Mouse (Mus musculus) thymus, adult 2 months (tissue): ENCODE data around the gene Ywhaq. TPM values are rescaled to one million over a fixed set of nuclear protein-coding genes. Genes with fewer than 3 reads are reported as not detected.

ENCODE experiments used
- DNase-seq: peaks from one replicate; pipeline ENCODE4 v3.0.0; 2021
- H3K27ac ChIP-seq: fragments of 200-500 bp; 2 replicates; pipeline ENCODE4 v1.5.1; 2012; ENCODE audit warnings: low read length, control low read depth; ENCODE audit not compliant: control insufficient read depth, insufficient read depth
- H3K27me3 ChIP-seq: fragments of 200-500 bp; 2 replicates; pipeline ENCODE4 v1.6.1; 2012; ENCODE audit warnings: mild to moderate bottlenecking, low read length, moderate library complexity, mixed read lengths; ENCODE audit not compliant: control insufficient read depth, insufficient read depth
- H3K36me3 ChIP-seq: fragments of 200-500 bp; 2 replicates; pipeline ENCODE4 v1.6.1; 2012; ENCODE audit warnings: mild to moderate bottlenecking, low read length, moderate library complexity; ENCODE audit not compliant: control insufficient read depth, insufficient read depth
- H3K4me1 ChIP-seq: fragments of 200-500 bp; replicated peaks from 2 replicates; pipeline ENCODE4 v1.6.1; 2012; ENCODE audit warnings: low read length; ENCODE audit not compliant: control insufficient read depth, insufficient read depth
- H3K4me3 ChIP-seq: fragments of 200-500 bp; 2 replicates; pipeline ENCODE4 v1.5.1; 2012; ENCODE audit warnings: mild to moderate bottlenecking, low read length, control low read depth, moderate library complexity; ENCODE audit not compliant: control insufficient read depth, insufficient read depth
- CTCF ChIP-seq: fragments of 200-500 bp; IDR thresholded peaks from 2 replicates; pipeline ENCODE4 v1.5.1; 2012; ENCODE audit warnings: mild to moderate bottlenecking, control low read depth, low read length, moderate library complexity, borderline replicate concordance; ENCODE audit not compliant: control insufficient read depth, poor library complexity, insufficient read depth; ENCODE audit errors: extremely low read depth
- POLR2A ChIP-seq: fragments of 200-500 bp; IDR thresholded peaks from 2 replicates; pipeline ENCODE4 v1.6.1; 2012; ENCODE audit warnings: mild to moderate bottlenecking, low read length, control low read depth, moderate library complexity; ENCODE audit not compliant: control insufficient read depth, poor library complexity, insufficient read depth; ENCODE audit errors: extremely low read depth
- WGBS: fragments of 180-500 bp; shearing (Covaris S2); methylation state at CpG from one replicate; pipeline ENCODE4 v1.1.7; 2018; 5-methylcytosine and 5-hydroxymethylcytosine counted together
- polyA plus RNA-seq: library from polyadenylated mRNA; depleted of rRNA; stranded (reverse); fragments of >200 nt; gene quantifications from 2 replicates; pipeline ENCODE4 v1.2.3, GENCODE M21; 2012

Gene Ywhaq
- polyA plus RNA-seq, 1 experiment, result 40.8 TPM

GRCm38 (mm10) chr12:21431039-21431438, 13.6 kb upstream of the Ywhaq start:
- TF ChIP-seq CTCF, result no peak
- 33% methylated on average over 2 of the region's 2 CpGs for WGBS
- Histone ChIP-seq H3K27ac (no peak overlapping the region), H3K36me3 (no peaks in the 10 kb centered on the region), H3K4me1 (peaks cover 7% of the 10 kb centered on the region), H3K4me3 (no peak overlapping the region), H3K27me3 (no peaks in the 10 kb centered on the region)
- peak; percentile 32 for DNase-seq

DNA sequence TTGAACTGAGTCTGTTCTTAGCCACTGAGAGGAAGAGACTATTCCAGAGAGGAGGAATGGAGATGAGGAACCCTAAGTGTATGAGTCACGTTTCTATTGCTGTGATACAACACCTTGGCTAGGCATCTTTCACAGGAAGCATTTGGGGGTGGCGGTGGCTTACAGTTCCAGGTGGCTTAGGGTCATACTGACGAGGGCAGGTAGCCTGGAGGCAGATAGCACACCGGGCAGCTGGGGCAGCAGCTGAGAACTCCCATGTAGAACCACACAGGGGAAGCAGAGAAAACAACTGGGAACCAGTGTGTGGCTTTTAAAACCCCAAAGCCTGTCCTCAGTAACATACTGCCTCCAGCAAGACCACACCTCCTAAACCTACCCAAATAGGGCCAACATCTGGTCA, 12.7 kb upstream of the Ywhaq start:
- 30% methylated on average over 4 of the region's 4 CpGs for WGBS
- TF ChIP-seq CTCF (no peak), POLR2A (no peak)
- Histone ChIP-seq H3K36me3 (no peaks in the 10 kb centered on the region), H3K27me3 (no peaks in the 10 kb centered on the region), H3K27ac (no peak overlapping the region), H3K4me1 (peaks cover 9% of the 10 kb centered on the region), H3K4me3 (no peak overlapping the region)
- DNase-seq, result no peak

DNA sequence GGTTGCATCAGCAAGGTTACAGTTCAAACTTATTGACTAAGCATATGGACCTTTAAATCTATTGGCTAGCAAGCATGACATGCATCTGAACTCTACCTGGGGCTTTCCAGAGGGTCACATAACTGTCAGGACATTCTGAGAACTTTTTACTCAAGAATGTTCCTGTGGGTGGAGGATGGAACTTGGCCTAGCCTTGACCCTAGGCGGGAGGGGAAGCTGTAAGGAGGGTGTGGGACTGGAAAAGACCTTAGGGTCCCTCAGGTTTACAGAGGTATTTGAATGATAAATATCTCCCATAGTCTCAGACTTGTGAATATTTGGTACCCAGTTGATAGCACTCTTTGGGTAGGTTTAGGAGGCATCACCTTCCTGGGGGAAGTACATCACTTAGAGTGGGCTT, 11.6 kb upstream of the Ywhaq start:
- H3K27me3 ChIP-seq, result no peaks in the 10 kb centered on the region
- 97% methylated on average over 1 of the region's 1 CpGs for WGBS
- peaks cover 9% of the 10 kb centered on the region for H3K4me1 ChIP-seq
- H3K4me3 ChIP-seq, result no peak overlapping the region
- no peak for DNase-seq
- no peak for TF ChIP-seq POLR2A
- TF ChIP-seq CTCF, result no peak
- no peak overlapping the region for H3K27ac ChIP-seq
- no peaks in the 10 kb centered on the region for H3K36me3 ChIP-seq

- no peak for DNase-seq
- Histone ChIP-seq H3K27me3 (no peaks in the 10 kb centered on the region), H3K36me3 (no peaks in the 10 kb centered on the region), H3K27ac (no peak overlapping the region), H3K4me1 (peaks cover 9% of the 10 kb centered on the region), H3K4me3 (no peak overlapping the region)
- WGBS, result 24% methylated on average over 16 of the region's 16 CpGs
- TF ChIP-seq CTCF (no peak), POLR2A (no peak)
These were observed 8.9 kb upstream of the Ywhaq start for GRCm38 (mm10) chr12:21426065-21426940.

GRCm38 (mm10) chr12:21424683-21425082, 7.2 kb upstream of the Ywhaq start:
- Histone ChIP-seq H3K27me3 (no peaks in the 10 kb centered on the region), H3K27ac (no peak overlapping the region), H3K4me1 (peaks cover 4% of the 10 kb centered on the region), H3K36me3 (no peaks in the 10 kb centered on the region), H3K4me3 (no peak overlapping the region)
- 93% methylated on average over 7 of the region's 7 CpGs for WGBS
- DNase-seq, result no peak
- TF ChIP-seq CTCF, result no peak
- no peak for TF ChIP-seq POLR2A

GRCm38 (mm10) chr12:21418621-21419131, 1.2 kb upstream of the Ywhaq start:
- Histone ChIP-seq H3K4me1 (peaks cover 8% of the 10 kb centered on the region), H3K27me3 (no peaks in the 10 kb centered on the region), H3K36me3 (no peaks in the 10 kb centered on the region), H3K4me3 (no peak overlapping the region), H3K27ac (peak overlapping the region; percentile 34)
- peak; percentile 11 for DNase-seq
- WGBS, result 68% methylated on average over 11 of the region's 11 CpGs
- TF ChIP-seq POLR2A, result no peak
- TF ChIP-seq CTCF, result no peak

DNA sequence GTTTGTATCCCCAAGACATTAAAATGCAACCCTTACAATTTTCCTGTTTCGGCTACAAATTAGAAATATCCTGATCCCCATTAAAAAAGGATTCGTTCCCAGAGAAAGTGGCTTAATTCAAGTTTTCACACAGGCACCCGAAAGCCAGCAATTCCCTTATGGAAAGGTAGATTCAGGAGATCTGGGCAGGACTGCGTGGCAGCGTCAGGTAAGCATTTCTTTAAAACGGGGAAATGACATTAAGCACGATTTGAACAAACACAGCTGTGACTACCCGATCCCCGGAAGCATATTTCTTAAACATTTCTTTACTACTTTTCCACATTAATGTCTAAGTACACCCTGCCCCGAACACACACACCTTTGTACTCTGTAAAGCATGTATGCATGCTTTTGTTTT, 646 bp upstream of the Ywhaq start:
- no peaks in the 10 kb centered on the region for H3K27me3 ChIP-seq
- WGBS, result 2% methylated on average over 10 of the region's 10 CpGs
- H3K27ac ChIP-seq, result peak overlapping the region; percentile 17
- TF ChIP-seq POLR2A, result no peak
- TF ChIP-seq CTCF, result no peak
- peak; percentile 21 for DNase-seq
- peaks cover 4% of the 10 kb centered on the region; the same call in 1 of the 2 replicates for H3K36me3 ChIP-seq
- H3K4me3 ChIP-seq, result peak overlapping the region; percentile 80
- H3K4me1 ChIP-seq, result peaks cover 8% of the 10 kb centered on the region
